Mouse (Mus musculus) olfactory bulb, adult 2 months (tissue): ENCODE results near the gene Tmem40. TPM values are rescaled to one million over a fixed set of nuclear protein-coding genes. Genes with fewer than 3 reads are reported as not detected.

Experiments
- H3K27ac ChIP-seq: fragments of 200-500 bp; 2 replicates; pipeline ENCODE4 v1.5.1; 2012; ENCODE audit warnings: low read depth, low read length; ENCODE audit not compliant: insufficient read depth
- H3K4me1 ChIP-seq: fragments of 200-500 bp; 2 replicates; pipeline ENCODE4 v1.6.1; 2012; ENCODE audit warnings: low read length; ENCODE audit not compliant: control insufficient read depth, insufficient read depth
- H3K4me3 ChIP-seq: fragments of 200-500 bp; 2 replicates; pipeline ENCODE4 v1.5.1; 2012; ENCODE audit warnings: mild to moderate bottlenecking, low read depth, low read length, moderate library complexity; ENCODE audit not compliant: insufficient read depth
- CTCF ChIP-seq: fragments of 200-500 bp; IDR thresholded peaks from 2 replicates; pipeline ENCODE4 v1.5.1; 2012; ENCODE audit warnings: low read depth, mild to moderate bottlenecking, low read length, moderate library complexity; ENCODE audit not compliant: insufficient read depth
- POLR2A ChIP-seq: fragments of 200-500 bp; IDR thresholded peaks from 2 replicates; pipeline ENCODE4 v1.6.1; 2012; ENCODE audit warnings: mild to moderate bottlenecking, low read depth, low read length, moderate library complexity; ENCODE audit not compliant: insufficient read depth
- WGBS: fragments of 180-500 bp; shearing (Covaris S2); methylation state at CpG from one replicate; pipeline ENCODE4 v1.1.7; 2018; 5-methylcytosine and 5-hydroxymethylcytosine counted together
- polyA plus RNA-seq: library from polyadenylated mRNA; stranded (reverse); fragments of >200 nt; gene quantifications from 2 replicates; pipeline ENCODE4 v1.2.4, GENCODE M21; 2012; ENCODE audit warnings: low replicate concordance; ENCODE audit not compliant: missing spikeins, insufficient read depth, insufficient read length

The Tmem40 gene
- polyA plus RNA-seq, 1 experiment, result not detected

DNA sequence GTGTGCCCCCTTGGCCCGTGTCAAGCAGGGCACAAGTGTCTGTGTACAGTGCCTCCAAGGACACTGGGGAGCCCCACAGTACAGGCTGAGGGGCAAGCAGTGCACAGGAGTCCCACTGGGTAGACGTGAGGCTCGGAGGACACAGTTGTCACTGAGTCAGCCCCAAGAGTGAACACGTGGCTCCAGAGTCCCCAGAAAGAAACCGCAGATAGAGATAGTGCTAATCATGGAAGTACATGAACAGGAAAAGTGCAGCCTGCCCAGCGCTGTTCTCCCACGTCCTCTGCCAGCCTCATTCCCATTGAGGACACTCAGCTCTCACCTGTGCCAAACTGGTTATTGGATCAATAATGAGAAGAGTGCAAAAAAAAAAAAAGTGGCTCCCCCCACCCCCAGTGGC is 6.7 kb downstream of the Tmem40 start:
- WGBS, result 74% methylated on average over 7 of the region's 7 CpGs
- Histone ChIP-seq H3K27ac (no peak overlapping the region), H3K4me1 (no peaks in the 10 kb centered on the region; the same call in 1 of the 2 replicates), H3K4me3 (no peak overlapping the region)
- TF ChIP-seq CTCF, result no peak
- TF ChIP-seq POLR2A, result no peak

DNA sequence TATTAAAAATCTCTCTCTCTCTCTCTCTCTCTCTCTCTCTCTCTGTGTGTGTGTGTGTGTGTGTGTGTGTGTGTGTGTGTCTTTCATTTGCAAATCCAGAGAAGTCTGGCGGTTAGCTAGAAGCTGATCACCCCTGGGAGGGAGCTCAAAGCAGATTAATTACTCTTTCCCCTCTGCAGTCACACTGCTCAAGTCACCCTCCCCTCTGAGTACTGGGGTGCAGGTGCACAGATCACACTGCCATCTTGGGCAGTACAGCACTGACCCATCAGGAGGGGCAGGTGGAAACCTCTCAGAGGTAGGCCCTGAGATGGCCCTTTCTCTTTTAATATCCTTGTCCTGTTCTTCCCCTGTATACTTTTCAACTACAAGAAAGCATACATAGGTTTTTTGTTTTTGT is 15.9 kb downstream of the Tmem40 start:
- WGBS, result 46% methylated on average over 1 of the region's 1 CpGs
- TF ChIP-seq POLR2A (no peak), CTCF (no peak)

DNA sequence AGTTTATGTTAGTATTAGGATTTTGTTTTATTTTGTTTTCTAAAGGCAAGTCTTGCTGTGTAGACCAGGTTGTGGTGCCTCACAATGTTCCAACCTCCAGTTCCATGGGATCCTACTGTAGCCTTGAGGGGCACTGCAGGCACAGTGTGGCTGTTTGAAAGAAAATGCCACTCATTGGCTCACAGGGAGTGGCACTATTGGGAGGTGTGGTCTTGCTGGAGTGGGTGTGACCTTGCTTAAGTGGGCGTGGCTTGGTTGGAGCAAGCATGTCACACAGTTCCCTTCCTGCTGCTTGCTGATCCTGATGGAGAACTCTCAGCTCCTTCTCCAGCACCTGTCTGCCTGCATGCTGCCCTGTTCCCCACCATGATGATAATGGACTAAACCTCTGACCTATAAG is 18.6 kb downstream of the Tmem40 start:
- Histone ChIP-seq H3K27ac (no peak overlapping the region), H3K4me3 (no peak overlapping the region), H3K4me1 (no peaks in the 10 kb centered on the region)
- WGBS, result 5% methylated on average over 1 of the region's 1 CpGs
- TF ChIP-seq CTCF (no peak), POLR2A (no peak)

More for the DNA sequence above, 15.9 kb downstream of the Tmem40 start:
- Histone ChIP-seq H3K4me3 (no peak overlapping the region), H3K4me1 (no peaks in the 10 kb centered on the region), H3K27ac (no peak overlapping the region)

DNA sequence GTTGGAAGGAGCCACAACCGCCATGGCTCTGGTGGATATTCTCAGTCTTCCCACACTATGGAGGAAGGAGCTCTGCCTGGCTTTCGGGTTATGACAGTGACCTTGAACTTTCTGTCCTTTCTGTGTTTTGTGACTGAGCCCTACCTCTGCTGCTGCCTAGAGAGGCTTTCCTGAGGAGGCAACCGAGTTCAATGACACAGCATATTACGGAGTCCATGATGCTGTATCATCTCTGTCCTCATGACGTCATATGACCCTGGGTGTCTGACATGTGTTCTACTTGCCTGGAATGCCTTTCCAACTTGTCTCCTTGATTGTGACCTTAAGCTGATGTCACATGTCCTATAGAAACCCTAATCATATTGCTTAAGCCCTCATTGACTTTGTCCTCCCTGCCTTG is 23.2 kb downstream of the Tmem40 start:
- Histone ChIP-seq H3K4me3 (no peak overlapping the region), H3K4me1 (no peaks in the 10 kb centered on the region), H3K27ac (no peak overlapping the region)
- WGBS, result 94% methylated on average over 5 of the region's 5 CpGs
- TF ChIP-seq CTCF (no peak), POLR2A (no peak)

DNA sequence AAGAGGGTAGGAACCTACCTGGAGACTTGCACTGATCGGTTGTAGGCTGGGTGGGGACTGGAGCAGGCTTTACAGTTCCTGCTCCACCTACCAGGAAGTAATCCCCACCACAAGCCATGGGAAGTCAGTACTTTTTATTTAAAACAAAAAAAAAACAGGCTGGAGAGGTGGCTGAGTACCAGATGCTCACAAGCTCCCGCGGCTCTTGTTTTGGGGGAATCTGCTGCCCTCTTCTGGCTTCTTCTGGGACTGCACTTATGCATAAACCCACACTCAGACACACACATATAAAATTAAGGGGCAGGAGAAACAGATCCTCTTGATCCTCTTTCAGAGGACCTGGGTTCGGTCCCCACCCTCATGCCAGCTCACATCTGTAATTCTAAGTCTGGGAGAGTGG is 27.3 kb downstream of the Tmem40 start:
- TF ChIP-seq CTCF (no peak), POLR2A (no peak)
- 0 out of 2 replicates have a peak, but pooled peaks cover 6% of the 10 kb centered on the region for H3K4me1 ChIP-seq
- no peak overlapping the region for H3K4me3 ChIP-seq
- no peak overlapping the region for H3K27ac ChIP-seq
- 57% methylated on average over 4 of the region's 4 CpGs for WGBS

DNA sequence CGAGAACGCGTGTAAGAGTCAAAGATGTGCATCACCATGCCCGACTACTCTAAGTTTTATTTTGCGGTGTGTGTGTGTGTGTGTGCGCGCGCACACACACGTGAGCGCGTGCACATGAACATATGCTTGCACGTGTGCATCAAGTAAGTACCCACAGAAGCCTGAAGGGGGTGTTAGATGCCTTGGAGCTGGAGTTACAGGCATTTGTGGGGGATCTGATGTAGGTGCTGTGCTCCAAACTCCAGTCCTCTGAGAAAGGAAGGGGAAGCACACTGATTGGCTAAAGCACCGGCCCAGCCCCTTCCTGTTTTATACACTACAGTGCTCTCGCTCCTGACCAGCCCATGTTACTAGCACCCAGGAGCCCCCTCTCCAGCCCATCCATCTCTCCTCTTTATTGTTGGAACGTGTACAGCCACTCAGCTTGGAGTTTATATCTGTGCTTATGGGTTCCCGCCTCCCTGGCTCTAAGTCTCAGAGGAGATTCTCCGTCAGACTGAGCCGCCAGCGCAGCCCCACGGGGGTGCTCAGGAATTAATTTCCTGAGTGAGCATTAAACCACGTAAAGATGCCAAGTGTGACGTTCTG is 29.8 kb downstream of the Tmem40 start:
- TF ChIP-seq POLR2A (no peak), CTCF (no peak)
- 0 out of 2 replicates have a peak, but pooled peaks cover 6% of the 10 kb centered on the region for H3K4me1 ChIP-seq
- H3K4me3 ChIP-seq, result no peak overlapping the region
- no peak overlapping the region for H3K27ac ChIP-seq
- WGBS, result 72% methylated on average over 22 of the region's 22 CpGs

DNA sequence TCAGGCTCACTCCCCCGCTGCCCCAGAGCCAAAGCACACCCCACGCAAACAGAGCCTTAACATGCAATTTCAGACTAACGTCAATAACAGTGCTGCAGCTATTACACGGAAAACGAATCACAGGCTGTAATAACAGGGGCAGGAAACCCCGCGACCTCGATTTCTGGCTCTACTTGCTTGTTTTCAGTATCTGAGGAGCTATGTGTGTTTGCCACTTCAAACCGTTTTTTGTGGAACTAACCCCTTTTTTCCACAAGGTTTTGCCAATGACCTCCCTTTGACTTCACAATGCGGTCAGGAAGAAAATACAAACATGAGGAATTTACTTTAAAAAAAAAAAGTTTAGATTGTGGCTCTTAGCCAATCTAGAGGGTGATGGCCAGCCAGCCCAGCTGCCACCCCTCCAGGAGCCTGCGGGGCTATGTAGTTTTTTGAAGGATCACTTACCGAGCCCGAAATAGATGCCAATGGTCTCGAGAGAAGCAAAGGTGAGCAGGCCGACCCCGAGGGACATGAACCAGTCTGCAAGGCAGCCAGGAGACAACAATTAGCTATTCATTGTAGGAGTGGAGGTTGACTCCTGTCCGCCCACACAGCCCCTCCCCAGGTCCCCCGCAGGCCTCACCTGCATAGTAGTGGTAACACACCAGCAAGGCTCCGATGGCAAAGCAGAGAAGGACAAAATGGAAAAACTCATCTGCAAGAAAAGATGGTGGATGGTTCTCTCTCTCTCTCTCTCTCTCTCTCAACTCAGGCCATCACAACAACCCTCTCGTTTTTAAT is 31.5 kb downstream of the Tmem40 start:
- TF ChIP-seq POLR2A, result no peak
- TF ChIP-seq CTCF, result no peak
- 54% methylated on average over 20 of the region's 20 CpGs for WGBS
- Histone ChIP-seq H3K4me1 (0 out of 2 replicates have a peak, but pooled peaks cover 6% of the 10 kb centered on the region), H3K27ac (no peak overlapping the region), H3K4me3 (no peak overlapping the region)

DNA sequence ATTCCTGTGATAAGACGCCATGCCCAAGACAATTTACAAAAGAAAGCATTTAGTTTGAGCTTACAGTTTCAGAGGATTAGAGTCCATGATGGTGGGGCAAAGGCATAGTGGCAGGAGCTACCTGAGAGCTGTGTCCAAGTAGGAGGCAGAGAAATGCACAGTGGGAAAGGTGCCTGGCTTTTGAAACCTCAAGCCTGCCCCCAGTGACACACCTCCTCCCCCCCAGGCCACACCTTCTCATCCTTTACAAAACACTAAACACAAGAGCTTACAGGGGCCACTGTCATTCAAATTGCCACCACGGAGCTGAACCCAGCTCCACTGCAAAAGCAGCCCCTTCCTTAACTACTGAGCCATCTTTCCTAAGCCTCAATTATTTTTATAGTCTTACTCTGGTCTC is 34.6 kb downstream of the Tmem40 start:
- H3K4me3 ChIP-seq, result no peak overlapping the region
- H3K4me1 ChIP-seq, result 0 out of 2 replicates have a peak, but pooled peaks cover 6% of the 10 kb centered on the region
- WGBS, result 54% methylated on average over 2 of the region's 2 CpGs
- TF ChIP-seq POLR2A (no peak), CTCF (no peak)
- H3K27ac ChIP-seq, result no peak overlapping the region

DNA sequence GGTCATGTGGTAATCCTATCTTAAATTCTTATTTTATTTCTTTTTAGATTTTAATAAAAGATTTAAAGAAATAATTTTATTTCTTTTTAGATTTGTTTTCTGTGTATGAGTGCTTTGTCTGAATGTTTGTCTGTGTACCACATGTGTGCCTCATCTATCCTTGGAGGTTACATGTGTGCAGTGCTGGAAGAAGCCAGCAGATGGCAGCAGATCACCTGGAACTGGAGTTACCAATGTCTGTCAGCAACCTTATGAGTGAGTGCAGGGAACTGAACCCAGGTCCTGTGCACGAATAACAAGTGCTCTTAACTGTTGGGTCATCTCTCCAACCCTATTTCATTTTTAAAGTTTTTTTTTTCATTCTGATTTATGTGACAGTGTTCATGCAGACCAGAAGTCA is 35.1 kb downstream of the Tmem40 start:
- TF ChIP-seq CTCF, result no peak
- TF ChIP-seq POLR2A, result no peak
- 83% methylated on average over 1 of the region's 1 CpGs for WGBS
- no peak overlapping the region for H3K4me3 ChIP-seq

More for the DNA sequence above, 35.1 kb downstream of the Tmem40 start:
- Histone ChIP-seq H3K27ac (no peak overlapping the region), H3K4me1 (0 out of 2 replicates have a peak, but pooled peaks cover 6% of the 10 kb centered on the region)
